Mouse (Mus musculus) cerebral cortex, adult 2 months (tissue): ENCODE data around the gene Col4a3.

ENCODE experiments used
- WGBS: fragments of 180-500 bp; shearing (Covaris S2); methylation state at CpG from one replicate; pipeline ENCODE4 v1.1.7; 2018; 5-methylcytosine and 5-hydroxymethylcytosine counted together

Col4a3 gene

DNA sequence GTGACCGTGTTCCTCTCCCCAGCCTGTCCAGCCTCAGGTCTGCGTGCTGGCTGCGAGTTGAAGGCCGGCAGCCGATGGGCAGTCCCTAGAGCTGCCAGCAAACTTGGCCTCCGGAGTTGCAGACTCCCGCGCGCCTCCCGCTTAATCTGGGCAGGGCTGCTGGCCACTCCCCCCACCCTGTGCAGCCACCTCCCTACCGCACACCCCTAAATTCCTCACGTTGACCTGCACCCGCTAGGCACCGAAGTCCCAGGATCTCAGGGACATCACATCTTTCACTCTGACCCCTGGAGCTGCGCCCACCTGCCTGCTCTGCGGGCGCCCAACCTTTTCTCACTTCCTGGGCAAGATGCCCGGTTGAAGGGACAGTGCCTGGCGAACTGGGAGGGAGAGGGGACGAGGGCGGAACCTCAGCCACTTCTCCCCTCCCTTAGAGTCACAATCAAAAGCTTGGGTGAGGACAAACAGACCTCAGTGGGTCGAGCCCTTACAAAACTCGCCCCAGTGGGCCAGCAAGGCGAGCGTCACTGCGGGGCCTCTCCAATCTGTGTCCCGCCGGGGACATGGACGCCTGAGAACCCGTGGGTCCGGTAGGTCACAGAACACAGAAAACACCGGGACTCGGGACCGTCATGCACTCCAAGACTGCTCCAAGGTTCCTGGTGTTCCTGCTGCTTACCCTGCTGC is at the start of gene Col4a3, which contains the start of gene Col4a4:
TSS of gene Col4a3 (plus strand) at position 209 of the 687 bp plus-strand sequence.
TSS of gene Col4a4 (minus strand) at position 137 of the 687 bp plus-strand sequence.
- 5% methylated on average over 34 of the region's 34 CpGs for WGBS

- WGBS, result 76% methylated on average over 3 of the region's 3 CpGs
Measured at GRCm38 (mm10) chr1:82537848-82538247, 48.9 kb upstream of the Col4a3 start.

DNA sequence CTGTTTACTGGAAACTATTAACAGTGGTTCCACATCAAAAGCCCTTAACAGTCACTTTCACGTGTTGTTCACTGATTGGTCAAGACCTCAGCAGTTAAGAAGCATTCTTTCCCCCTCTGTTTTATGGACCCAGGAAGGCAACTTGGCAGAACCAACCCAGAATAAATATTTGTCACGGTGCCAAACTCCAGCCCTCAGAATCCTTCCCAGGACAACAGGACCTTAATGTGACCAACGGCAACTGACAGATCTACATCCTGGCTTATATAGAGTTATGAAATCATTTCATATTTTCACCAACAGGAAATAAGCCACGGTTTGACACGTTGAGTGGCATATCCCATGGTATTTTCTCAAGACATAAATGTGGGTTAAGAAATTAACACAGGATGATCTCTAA is 46.7 kb upstream of the Col4a3 start:
- WGBS, result 83% methylated on average over 5 of the region's 5 CpGs

GRCm38 (mm10) chr1:82543934-82544333 is 42.8 kb upstream of the Col4a3 start:
- 90% methylated on average over 2 of the region's 2 CpGs for WGBS

DNA sequence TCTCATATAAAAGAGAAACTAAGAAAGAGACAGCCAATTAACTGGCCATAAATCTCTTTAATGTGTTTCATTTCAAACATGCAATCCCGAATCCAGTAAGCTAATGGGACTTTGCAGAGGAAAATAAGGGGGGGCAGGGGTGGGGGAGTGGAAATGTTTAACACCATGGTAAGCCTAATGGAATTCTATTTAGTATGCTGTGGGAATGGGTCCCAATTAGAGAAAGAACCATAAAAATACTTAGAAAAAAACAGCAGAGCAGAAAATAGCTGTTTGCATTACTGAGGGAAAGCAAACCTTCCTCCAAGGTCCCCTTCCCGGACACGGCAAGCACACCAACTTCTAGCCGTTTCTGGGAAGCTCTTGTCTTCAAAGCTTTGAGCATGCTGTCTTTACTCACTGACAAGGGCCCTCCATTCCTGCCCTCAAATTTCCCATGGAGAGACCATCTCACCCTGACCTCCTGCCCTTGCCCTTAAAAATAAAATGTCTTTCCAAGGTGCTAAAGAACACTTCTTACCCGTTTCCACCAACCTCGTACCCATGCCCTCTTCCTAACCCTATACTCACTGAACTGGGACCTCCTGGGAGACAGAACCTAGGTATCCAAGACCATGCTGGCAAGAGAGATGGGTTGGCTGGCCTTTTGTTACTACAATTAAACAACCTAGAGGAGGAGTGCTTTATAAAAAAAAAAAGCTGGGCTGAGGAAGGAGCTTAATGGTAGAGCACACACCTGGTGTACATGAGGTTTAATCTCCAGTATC is 42.1 kb upstream of the Col4a3 start:
- WGBS, result 58% methylated on average over 6 of the region's 6 CpGs

GRCm38 (mm10) chr1:82545199-82545960 is 41.3 kb upstream of the Col4a3 start:
- WGBS, result 74% methylated on average over 8 of the region's 8 CpGs

DNA sequence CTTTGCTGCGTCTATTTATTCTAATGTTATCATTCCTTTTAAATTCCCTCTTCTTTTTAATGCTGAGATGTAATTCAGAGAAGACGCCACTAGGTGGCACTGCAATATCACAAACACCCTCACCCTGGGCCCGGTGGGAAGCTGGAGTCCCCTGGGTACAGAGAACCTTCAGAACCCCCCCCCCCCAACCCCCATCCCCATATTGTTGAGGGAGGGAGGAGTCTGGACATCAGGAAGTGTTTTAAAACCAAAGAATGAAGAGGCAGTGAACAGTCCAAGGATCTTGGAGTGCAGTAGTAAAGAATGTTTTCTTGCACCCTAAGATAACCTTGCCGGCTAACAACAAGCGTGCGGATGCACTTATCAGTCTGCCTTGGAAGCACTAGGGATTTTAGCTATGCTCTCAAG is 32.3 kb upstream of the Col4a3 start:
- 28% methylated on average over 6 of the region's 6 CpGs for WGBS

- WGBS, result 85% methylated on average over 5 of the region's 5 CpGs
Measured at GRCm38 (mm10) chr1:82554889-82555288, 31.8 kb upstream of the Col4a3 start.

- WGBS, result 56% methylated on average over 4 of the region's 4 CpGs
Measured at GRCm38 (mm10) chr1:82560223-82560622, 26.5 kb upstream of the Col4a3 start.

GRCm38 (mm10) chr1:82569405-82569804 is 17.3 kb upstream of the Col4a3 start:
- WGBS, result 91% methylated on average over 4 of the region's 4 CpGs

DNA sequence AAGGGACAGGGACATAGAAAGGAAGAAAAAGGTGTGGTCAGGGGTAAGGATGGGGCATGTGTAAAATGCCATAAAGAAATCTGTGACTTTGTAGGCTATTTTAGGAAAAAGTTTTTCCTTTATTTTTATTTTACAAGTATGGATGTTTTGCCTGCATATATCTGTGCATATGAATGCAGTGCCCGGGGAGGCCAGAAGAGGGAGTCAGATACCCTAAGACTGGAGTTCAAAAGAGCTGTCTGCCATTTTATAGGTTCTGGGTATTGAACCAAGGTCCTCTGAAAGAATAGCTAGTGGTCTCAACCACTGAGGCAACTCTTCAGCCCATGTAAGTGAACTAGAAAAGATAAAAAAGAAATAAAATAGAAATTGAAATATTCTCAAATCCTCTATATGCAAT is 15.0 kb upstream of the Col4a3 start:
- WGBS, result 66% methylated on average over 1 of the region's 1 CpGs

- WGBS, result 83% methylated on average over 3 of the region's 3 CpGs
Measured at GRCm38 (mm10) chr1:82575681-82576080, 11.0 kb upstream of the Col4a3 start.

DNA sequence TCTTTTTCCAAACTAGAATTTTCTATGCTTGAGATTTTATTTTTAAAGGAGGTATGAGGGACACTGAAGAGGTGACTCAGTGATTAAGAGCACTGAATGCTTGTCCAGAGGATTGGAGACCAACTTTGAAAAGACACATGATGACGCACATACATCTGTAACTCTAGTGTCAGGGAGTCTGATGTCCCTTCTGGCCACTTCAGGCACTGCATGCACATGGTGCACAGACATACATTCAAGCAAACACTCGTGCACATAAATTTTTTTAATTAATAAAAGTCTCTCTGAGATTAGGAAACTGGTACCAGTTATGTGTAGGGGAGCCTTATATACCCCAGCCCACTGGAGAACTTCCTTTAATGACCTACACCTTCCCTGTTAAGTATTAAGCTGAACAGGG is 10.5 kb upstream of the Col4a3 start:
- WGBS, result 83% methylated on average over 2 of the region's 2 CpGs

DNA sequence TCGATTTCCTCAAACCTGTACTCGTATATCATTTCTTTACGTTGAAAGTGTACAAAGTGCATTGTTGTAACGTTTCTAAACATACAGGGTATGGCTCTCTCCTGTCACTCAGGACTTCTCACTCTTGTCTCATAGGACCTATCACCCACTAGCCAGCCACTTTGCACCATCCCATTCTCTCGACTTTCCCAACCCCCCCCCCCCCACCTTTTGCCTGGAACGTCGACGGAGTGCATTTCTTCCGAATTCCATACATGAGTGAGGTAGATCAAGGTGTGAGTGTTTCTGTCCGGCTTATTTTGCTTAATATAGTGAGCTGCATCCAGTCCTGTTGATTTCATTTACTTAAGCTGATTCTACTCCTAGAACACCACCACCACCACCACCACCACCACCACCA is 9.4 kb upstream of the Col4a3 start:
- 91% methylated on average over 10 of the region's 10 CpGs for WGBS

- WGBS, result 69% methylated on average over 3 of the region's 3 CpGs
Measured at GRCm38 (mm10) chr1:82577915-82578314, 8.8 kb upstream of the Col4a3 start.

DNA sequence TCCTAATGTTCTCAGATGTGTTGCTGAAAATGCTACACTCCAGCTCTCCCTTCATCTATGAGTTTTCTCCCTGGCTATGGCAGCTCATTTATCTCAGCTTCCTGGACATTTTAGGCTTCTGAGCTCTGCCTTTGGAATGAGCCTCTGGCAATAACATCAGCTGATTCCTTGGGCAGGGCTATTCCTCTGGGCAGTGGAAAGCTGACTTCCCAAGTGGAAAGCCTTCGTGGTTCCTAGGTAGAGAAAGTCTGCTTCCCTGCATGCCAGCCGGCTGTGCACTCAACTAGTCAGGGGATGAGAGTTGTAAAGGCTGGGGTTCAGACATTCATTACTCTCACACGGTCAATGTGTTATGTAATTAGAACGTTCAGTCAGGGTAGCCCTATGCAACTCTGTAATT is 8.4 kb upstream of the Col4a3 start:
- WGBS, result 83% methylated on average over 4 of the region's 4 CpGs

DNA sequence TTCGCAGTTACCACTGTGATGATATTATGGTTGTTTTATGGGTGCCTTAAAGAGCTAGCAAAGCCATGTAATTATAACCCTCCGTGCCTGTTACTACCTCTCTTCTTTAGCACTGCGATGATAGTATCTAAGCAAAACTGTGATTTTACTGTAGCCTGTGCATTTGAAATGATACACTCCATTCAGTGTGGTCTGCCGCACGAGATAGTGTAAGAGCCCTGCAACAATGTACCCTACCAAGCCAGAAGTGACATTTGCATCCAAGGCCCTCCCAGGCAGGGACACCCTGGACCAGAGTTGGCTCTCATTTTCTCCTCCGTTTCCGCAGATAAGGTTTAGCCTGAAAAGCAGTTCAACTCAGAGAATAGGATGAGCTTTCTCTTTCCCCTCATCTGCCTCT is 740 bp upstream of the Col4a3 start:
- 90% methylated on average over 7 of the region's 7 CpGs for WGBS

DNA sequence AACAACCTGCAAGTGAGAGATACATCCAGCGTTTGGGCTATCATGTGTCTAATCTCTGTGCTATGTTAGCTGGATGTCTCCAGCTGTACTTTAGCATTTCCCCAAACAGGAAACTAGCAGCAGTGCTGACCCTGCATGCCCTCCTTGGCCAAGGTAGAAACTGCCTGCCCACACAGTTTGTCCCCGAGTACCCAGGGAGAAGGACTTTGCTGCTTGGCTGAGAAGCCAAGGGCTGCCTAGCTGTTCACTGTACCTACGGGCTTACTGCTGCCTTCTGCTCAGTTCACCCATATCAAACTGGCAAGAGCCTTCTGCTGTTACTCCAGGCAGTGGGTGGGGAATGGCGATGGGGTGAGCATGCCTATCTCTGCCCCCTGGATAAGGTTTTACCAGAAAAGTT is 3.5 kb downstream of the Col4a3 start:
- WGBS, result 69% methylated on average over 4 of the region's 4 CpGs

DNA sequence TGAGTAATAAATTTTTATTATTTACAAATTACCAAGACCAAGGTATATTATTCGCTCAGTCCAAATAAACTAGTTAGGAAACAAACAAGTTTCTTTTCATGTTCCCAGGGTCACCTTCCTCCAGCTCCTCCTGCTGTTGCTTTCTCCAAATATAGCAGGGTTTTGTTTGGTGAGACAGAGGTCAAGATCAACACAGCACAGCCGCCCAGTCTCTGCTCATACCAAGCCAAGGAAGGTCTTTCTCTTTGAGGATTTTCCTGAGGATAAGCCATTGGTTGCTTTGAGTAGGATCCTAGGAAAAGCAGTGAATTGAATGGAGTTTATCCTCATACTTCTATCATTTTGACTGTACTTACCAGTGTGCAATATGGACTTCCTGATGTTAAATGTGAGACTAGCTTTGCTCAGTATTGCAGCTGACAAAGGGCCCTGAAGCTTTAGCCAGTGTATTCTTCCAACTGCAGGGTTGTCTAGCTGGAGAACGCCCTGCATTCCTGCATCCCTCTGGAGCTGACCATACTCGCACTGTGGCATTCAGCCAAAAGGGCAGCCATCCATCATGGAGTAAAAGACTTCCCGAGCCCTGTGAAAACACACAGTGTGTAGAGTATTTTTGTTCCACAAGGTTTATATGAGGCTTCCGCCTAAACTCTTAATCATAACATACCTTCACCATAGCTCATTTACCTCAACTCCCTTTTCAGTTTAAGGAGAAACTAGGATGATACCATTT is 10.3 kb downstream of the Col4a3 start:
- WGBS, result 62% methylated on average over 6 of the region's 6 CpGs

DNA sequence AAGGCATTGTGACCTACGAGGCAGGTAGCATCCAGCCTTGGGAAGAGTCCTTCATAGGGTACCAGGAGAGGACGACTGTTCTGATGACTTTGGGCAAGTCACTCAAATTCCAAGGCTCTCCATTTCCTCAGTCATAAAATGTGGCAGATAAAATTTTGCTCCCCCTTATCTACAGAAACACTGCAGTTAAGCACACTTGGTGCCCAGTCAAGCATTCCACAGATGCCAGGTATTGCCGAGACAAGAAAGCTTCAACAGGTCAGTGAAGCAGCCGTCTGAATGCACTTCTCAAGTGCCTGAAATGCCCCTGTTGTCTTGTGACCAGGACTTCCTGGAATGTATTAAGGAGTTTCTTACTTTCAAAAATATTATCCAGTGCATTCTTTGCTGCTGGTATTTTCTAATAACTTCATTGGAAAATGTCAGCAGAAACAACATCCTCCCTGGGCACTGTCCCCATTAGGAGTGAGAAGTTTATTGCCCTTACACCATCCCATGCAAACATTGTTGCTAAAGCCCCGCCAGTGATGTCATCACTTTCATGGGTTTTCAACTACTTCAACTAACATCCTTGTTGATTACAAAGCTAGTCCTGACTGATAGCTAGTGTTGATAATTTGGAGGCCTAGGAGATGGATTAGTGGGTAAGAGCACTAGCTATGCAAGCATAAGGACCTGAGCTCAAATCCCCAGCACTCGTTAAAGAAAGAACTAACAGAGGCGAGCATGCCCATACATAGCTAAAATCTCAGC is 16.7 kb downstream of the Col4a3 start:
- WGBS, result 90% methylated on average over 7 of the region's 7 CpGs

DNA sequence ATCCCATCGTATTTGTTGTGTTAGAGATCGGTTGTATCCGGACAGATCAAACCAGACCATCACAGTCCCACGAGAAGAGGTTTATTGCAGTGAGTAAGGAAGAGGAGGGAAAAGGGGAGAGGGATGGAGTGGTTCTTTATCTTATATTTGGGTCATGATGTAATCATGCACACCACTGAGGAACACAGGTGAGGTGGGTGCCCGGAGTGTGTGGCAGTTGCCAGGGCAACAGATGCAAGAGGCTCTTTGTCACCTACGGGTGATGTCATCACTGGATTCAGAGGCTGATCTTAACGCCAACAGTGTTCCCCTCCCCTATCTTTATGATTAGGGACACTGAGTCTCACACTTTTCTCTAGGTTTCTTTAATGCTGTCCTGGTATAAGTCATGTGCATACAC is 18.6 kb downstream of the Col4a3 start:
- WGBS, result 74% methylated on average over 7 of the region's 7 CpGs
